ENCODE assay signal across 8 mouse cellular contexts in the genomic region with DNA sequence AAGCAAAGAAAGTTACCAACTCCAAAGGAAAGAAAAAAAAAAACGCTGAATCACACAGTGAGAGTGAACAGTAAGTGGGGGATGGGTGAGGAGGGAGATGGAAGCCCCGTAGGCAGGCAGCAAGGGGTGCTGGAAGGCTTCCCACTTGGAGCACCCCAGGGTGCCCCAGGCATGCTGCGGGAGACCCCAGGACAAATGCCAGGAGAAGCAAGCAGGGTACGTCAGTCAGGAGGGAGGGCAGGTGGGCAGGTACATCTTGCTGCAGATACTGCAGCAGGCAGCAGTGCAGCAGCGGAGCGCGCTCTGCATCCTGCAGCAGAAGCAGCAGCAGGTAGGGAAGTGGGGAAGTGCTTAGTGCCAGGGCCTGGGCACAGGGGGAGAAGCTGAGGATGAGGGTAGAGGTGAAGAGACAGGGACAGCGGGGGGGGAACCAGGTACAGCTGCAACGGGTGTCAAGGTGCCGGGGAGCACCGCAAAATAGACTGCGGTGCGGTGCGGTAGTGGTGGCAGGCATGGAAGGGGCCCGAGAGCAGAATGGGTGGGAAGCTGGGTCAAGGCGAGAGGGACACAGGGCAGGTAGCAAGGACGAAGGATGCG. TPM values are rescaled to one million over a fixed set of nuclear protein-coding genes. Genes with fewer than 3 reads are reported as not detected.
A peak's percentile ranks its signal among the peaks of the same experiment; 100 is the strongest.
DNase-seq lines count a peak whose midpoint lies in the region; ATAC-seq and TF ChIP-seq lines count a peak whose summit lies in the region.

A gene (plus strand): TSS at position 280 of the 597 bp plus-strand sequence.

- H3K9me3 ChIP-seq in embryonic facial prominence, embryonic 15.5 days (replicated peaks): no peaks in the 10 kb centered on the region
- no peaks in the 10 kb centered on the region for H3K9me3 ChIP-seq in midbrain, embryonic 16.5 days (replicated peaks; ENCODE audit: control insufficient read depth, low read length, poor library complexity, severe bottlenecking)

- H3K27me3 ChIP-seq in embryonic facial prominence, embryonic 15.5 days: peaks cover 16% of the 10 kb centered on the region
- H3K27me3 ChIP-seq in midbrain, embryonic 16.5 days (ENCODE audit: control insufficient read depth, insufficient read depth, low read depth, low read length): no peaks in the 10 kb centered on the region

- H3K4me2 ChIP-seq in embryonic facial prominence, embryonic 15.5 days (replicated peaks): peak within 1 kb of the TSS; percentile 94
- peak within 1 kb of the TSS; percentile 90 for H3K4me2 ChIP-seq in midbrain, embryonic 16.5 days (ENCODE audit: low read length)

- H3K4me3 ChIP-seq in left cerebral cortex, adult 2 months: peak within 1 kb of the TSS; percentile 80
- peak within 1 kb of the TSS; percentile 80 for H3K4me3 ChIP-seq in embryonic facial prominence, embryonic 15.5 days (replicated peaks)
- H3K4me3 ChIP-seq in midbrain, embryonic 16.5 days (ENCODE audit: low read depth, low read length): peak within 1 kb of the TSS; percentile 75

- no peak for DNase-seq in left cerebral cortex, adult 2 months (ENCODE audit: extremely low spot score in 1 of 2, low spot score in 2 of 2)
- no peak for DNase-seq in left cerebral cortex, adult 11 months (ENCODE audit: low spot score)
- DNase-seq in brain, adult 2 months (ENCODE audit: low read depth, low spot score): peak; percentile 63
- DNase-seq in layer of hippocampus, postnatal 25 days (ENCODE audit: extremely low spot score in 1 of 2, low spot score in 1 of 2): no peak

- intact Hi-C loops in left cerebral cortex, adult 2 months (cut with DNase I): loop anchor here (2.0 to 5.0 kb wide), 2 partner anchors 20 to 149 kb away; a partner anchor contains a TSS

- ATAC-seq in embryonic facial prominence, embryonic 15.5 days (ENCODE audit: insufficient number of reproducible peaks, low FRiP score, low TSS enrichment, low read depth): no peak
- peak; percentile 1; the same call in 1 of the 2 replicates for ATAC-seq in midbrain, embryonic 16.5 days
- ATAC-seq in megakaryocyte-erythroid progenitor cell, adult 5-6 weeks (replicated peaks; ENCODE audit: low FRiP score, low TSS enrichment, poor library complexity, severe bottlenecking): no peak
- ATAC-seq in activated CD4-positive, CD25-positive, alpha-beta regulatory T cell, adult 4 months: no peak

- no peaks in the 10 kb centered on the region for H3K36me3 ChIP-seq in embryonic facial prominence, embryonic 15.5 days
- no peaks in the 10 kb centered on the region; the same call in 1 of the 2 replicates for H3K36me3 ChIP-seq in midbrain, embryonic 16.5 days (ENCODE audit: control insufficient read depth, insufficient read depth, low read length)

- peaks cover 21% of the 10 kb centered on the region for H3K4me1 ChIP-seq in embryonic facial prominence, embryonic 15.5 days
- H3K4me1 ChIP-seq in midbrain, embryonic 16.5 days (ENCODE audit: control insufficient read depth, insufficient read depth, low read length): peaks cover 19% of the 10 kb centered on the region

- peak within 1 kb of the TSS; percentile 100 for H3K27ac ChIP-seq in left cerebral cortex, adult 2 months
- H3K27ac ChIP-seq in embryonic facial prominence, embryonic 15.5 days (replicated peaks): peak within 1 kb of the TSS; percentile 86; the same call in 1 of the 2 replicates
- peak within 1 kb of the TSS; percentile 93 for H3K27ac ChIP-seq in midbrain, embryonic 16.5 days (ENCODE audit: low read length)

- no peak for TF ChIP-seq CTCF in left cerebral cortex, adult 2 months (IDR thresholded peaks at IDR 0.05)

- WGBS in embryonic facial prominence, embryonic 15.5 days: 2% methylated on average over 18 of the region's 18 CpGs
- 2% methylated on average over 18 of the region's 18 CpGs for WGBS in midbrain, embryonic 16.5 days

- peak within 1 kb of the TSS; percentile 66 for H3K9ac ChIP-seq in embryonic facial prominence, embryonic 15.5 days
- H3K9ac ChIP-seq in midbrain, embryonic 16.5 days (ENCODE audit: low read depth, low read length): peak within 1 kb of the TSS; percentile 95

RNA-seq across cellular contexts. Expression of the gene that starts here (rescaled TPM):
- 10 to 100 TPM; 22.8 to 24.9 TPM for total RNA-seq in left cerebral cortex, adult 2 months (2021)
- 3.6 and 6.2 TPM in 2 replicates for polyA plus RNA-seq in embryonic facial prominence, embryonic 15.5 days (2015; fragmentation: Nextera tagmentation; extraction: Ambion mirVana)
- 10 to 100 TPM; 21.7 to 27.5 TPM for total RNA-seq in layer of hippocampus, postnatal 25 days (2021)
- polyA plus RNA-seq in midbrain, embryonic 16.5 days (2015; fragmentation: Nextera tagmentation; extraction: Ambion mirVana): 5.7 and 6.4 TPM in 2 replicates
- 0.61 TPM in 1 of 2 replicates, not detected in the other for total RNA-seq in megakaryocyte-erythroid progenitor cell, adult 5-6 weeks (2014; fragmentation: Nextera tagmentation)
- total RNA-seq in megakaryocyte-erythroid progenitor cell, adult 5-6 weeks (2017): 0.19 TPM in 1 of 2 replicates, not detected in the other
- under 1 TPM; 0.17 to 0.20 TPM for polyA plus RNA-seq in activated CD4-positive, CD25-positive, alpha-beta regulatory T cell, adult 4 months (2017; shearing (Covaris generic))

Comparison
In these comparisons a context has a peak if more than half of its experiments do, and no peak if none do; other contexts are left out.
1. RNA of the gene that starts here (total RNA-seq): 21.7 to 27.5 TPM in layer of hippocampus, postnatal 25 days and 22.8 to 24.9 TPM in left cerebral cortex, adult 2 months; 0.19 to 0.61 TPM in megakaryocyte-erythroid progenitor cell, adult 5-6 weeks; every median in the first group is over 10 times any median in the second.
2. Peak in every context shown above with its lines, with median percentiles within 50 percentile points of each other: H3K27ac ChIP-seq and H3K4me3 ChIP-seq.